Mouse (Mus musculus) left cerebral cortex, adult 18-20 months (tissue): Measurements from ENCODE around the gene Srpx. TPM values are rescaled to one million over a fixed set of nuclear protein-coding genes. Genes with fewer than 3 reads are reported as not detected.

ENCODE experiments used
- total RNA-seq, 2 experiments: library from RNA; stranded (reverse); gene quantifications; 2 replicates each; pipeline ENCODE4 v1.2.3; 2021

Srpx gene
- total RNA-seq, 2 experiments from 2014 or later = 0.40 to 0.73 TPM

Other genes with a start within 250 kb of the Srpx start
- gene Sytl5, start 232.1 kb downstream of the Srpx start, total RNA-seq = 1 to 10 TPM; 4.8 to 5.7 TPM
- 10 to 100 TPM; 18.1 to 20.5 TPM for gene Rpgr, start 99.2 kb upstream of the Srpx start, total RNA-seq
- gene Otc, start 134.6 kb upstream of the Srpx start, total RNA-seq = not detected